23 mouse cellular contexts compared by ENCODE assay signal in genomic region chr7:64882243-64882642, GRCm38 (mm10). TPM values are rescaled to one million over a fixed set of nuclear protein-coding genes. Genes with fewer than 3 reads are reported as not detected.
DNase-seq lines count a peak whose midpoint lies in the region; ATAC-seq and TF ChIP-seq lines count a peak whose summit lies in the region.
"Had no signal": no experiment of that assay in that cellular context is flagged by ENCODE, and none has a peak within 500 bp of the region (broad histone marks: within the 10 kb centered on the region; RNA-seq: fewer than 3 reads in every experiment).

No protein-coding gene starts in this region.

- no peaks in the 10 kb centered on the region for H3K36me3 ChIP-seq in embryonic facial prominence, embryonic 14.5 days (ENCODE audit: control insufficient read depth, insufficient read depth, low read length)
- H3K36me3 ChIP-seq in embryonic facial prominence, embryonic 10.5 days (replicated peaks): no peaks in the 10 kb centered on the region
- no peaks in the 10 kb centered on the region for H3K36me3 ChIP-seq in lung, postnatal 0 days (ENCODE audit: insufficient read depth, low read length)
- no peaks in the 10 kb centered on the region for H3K36me3 ChIP-seq in limb, embryonic 14.5 days (ENCODE audit: control insufficient read depth, insufficient read depth, low read length)
- H3K36me3 ChIP-seq: embryonic facial prominence, embryonic 12.5 days; embryonic facial prominence, embryonic 15.5 days; forebrain, embryonic 10.5 days; forebrain, embryonic 12.5 days had no signal

- no peak overlapping the region for H3K9ac ChIP-seq in embryonic facial prominence, embryonic 14.5 days (ENCODE audit: low read depth, low read length)
- no peak overlapping the region for H3K9ac ChIP-seq in lung, postnatal 0 days (replicated peaks; ENCODE audit: low read depth)
- no peak overlapping the region for H3K9ac ChIP-seq in limb, embryonic 14.5 days (ENCODE audit: low read depth, low read length, severe bottlenecking)
- H3K9ac ChIP-seq: embryonic facial prominence, embryonic 12.5 days; embryonic facial prominence, embryonic 15.5 days; forebrain, embryonic 12.5 days had no signal

- ATAC-seq in embryonic facial prominence, embryonic 14.5 days (ENCODE audit: low read depth): no peak
- no peak for ATAC-seq in lung, postnatal 0 days
- peak; percentile 79 for ATAC-seq in limb, embryonic 14.5 days (ENCODE audit: low FRiP score, low read depth)
- ATAC-seq: forebrain, embryonic 14.5 days; forebrain, embryonic 16.5 days had no signal

- TF ChIP-seq EP300 in lung, postnatal 0 days (IDR thresholded peaks at IDR 0.05): no peak

- TF ChIP-seq CTCF in lung, postnatal 0 days (IDR thresholded peaks at IDR 0.05): no peak
- no peak for TF ChIP-seq CTCF in gastrocnemius, adult 2 months (IDR thresholded peaks at IDR 0.05)

- no peaks in the 10 kb centered on the region for H3K9me3 ChIP-seq in embryonic facial prominence, embryonic 14.5 days (ENCODE audit: control insufficient read depth, low read length)
- no peaks in the 10 kb centered on the region for H3K9me3 ChIP-seq in embryonic facial prominence, embryonic 10.5 days
- no peaks in the 10 kb centered on the region for H3K9me3 ChIP-seq in lung, postnatal 0 days (ENCODE audit: low read length)
- H3K9me3 ChIP-seq in limb, embryonic 14.5 days (ENCODE audit: control insufficient read depth, low read length): no peaks in the 10 kb centered on the region
- H3K9me3 ChIP-seq: embryonic facial prominence, embryonic 12.5 days; embryonic facial prominence, embryonic 15.5 days; forebrain, embryonic 10.5 days; forebrain, embryonic 12.5 days had no signal

- no peak overlapping the region for H3K4me2 ChIP-seq in embryonic facial prominence, embryonic 14.5 days (ENCODE audit: low read depth, low read length)
- H3K4me2 ChIP-seq in lung, postnatal 0 days (replicated peaks; ENCODE audit: low read depth, low read length): no peak overlapping the region
- H3K4me2 ChIP-seq in limb, embryonic 14.5 days (replicated peaks; ENCODE audit: low read depth, low read length, severe bottlenecking): no peak overlapping the region
- H3K4me2 ChIP-seq: embryonic facial prominence, embryonic 12.5 days; embryonic facial prominence, embryonic 15.5 days; forebrain, embryonic 12.5 days had no signal

- TF ChIP-seq POLR2A in limb, embryonic 14.5 days (IDR thresholded peaks at IDR 0.05; ENCODE audit: borderline replicate concordance, extremely low read depth, insufficient read depth, insufficient read length): no peak

- intact Hi-C loops in gastrocnemius, adult 2 months (cut with DNase I): no loop called here

- H3K27me3 ChIP-seq in embryonic facial prominence, embryonic 14.5 days (replicated peaks; ENCODE audit: control insufficient read depth, insufficient read depth, low read length): no peaks in the 10 kb centered on the region
- no peaks in the 10 kb centered on the region for H3K27me3 ChIP-seq in embryonic facial prominence, embryonic 10.5 days (replicated peaks; ENCODE audit: low read depth, poor library complexity, severe bottlenecking)
- no peaks in the 10 kb centered on the region for H3K27me3 ChIP-seq in lung, postnatal 0 days (replicated peaks; ENCODE audit: insufficient read depth, low read length)
- no peaks in the 10 kb centered on the region for H3K27me3 ChIP-seq in limb, embryonic 14.5 days (ENCODE audit: control insufficient read depth, insufficient read depth, low read length)
- H3K27me3 ChIP-seq: embryonic facial prominence, embryonic 12.5 days; embryonic facial prominence, embryonic 15.5 days; forebrain, embryonic 12.5 days had no signal

- WGBS in embryonic facial prominence, embryonic 14.5 days: 40% methylated on average over 6 of the region's 6 CpGs
- 79% methylated on average over 6 of the region's 6 CpGs for WGBS in embryonic facial prominence, embryonic 10.5 days
- 64% methylated on average over 6 of the region's 6 CpGs for WGBS in lung, postnatal 0 days
- WGBS in limb, embryonic 14.5 days: 44% methylated on average over 6 of the region's 6 CpGs

- no peak overlapping the region for H3K27ac ChIP-seq in embryonic facial prominence, embryonic 14.5 days (replicated peaks; ENCODE audit: low read depth, low read length)
- no peak overlapping the region for H3K27ac ChIP-seq in embryonic facial prominence, embryonic 10.5 days (replicated peaks)
- H3K27ac ChIP-seq in lung, postnatal 0 days (ENCODE audit: low read length): no peak overlapping the region
- H3K27ac ChIP-seq in limb, embryonic 14.5 days (replicated peaks; ENCODE audit: low read depth, low read length): 0 out of 2 replicates have a peak overlapping the region, but pooled peaks have one; percentile 26
- H3K27ac ChIP-seq in gastrocnemius, adult 2 months: no peak overlapping the region
- H3K27ac ChIP-seq: embryonic facial prominence, embryonic 12.5 days; embryonic facial prominence, embryonic 15.5 days; forebrain, embryonic 10.5 days; forebrain, embryonic 12.5 days had no signal

- DNase-seq in embryonic facial prominence, embryonic 14.5 days (ENCODE audit: low spot score): peak; percentile 68
- DNase-seq in embryonic facial prominence, embryonic 10.5 days (ENCODE audit: low spot score): no peak
- DNase-seq in lung, postnatal 0 days (ENCODE audit: low spot score): peak; percentile 40
- no peak for DNase-seq in lung, postnatal 36 days
- peak; percentile 20 for DNase-seq in limb, embryonic 14.5 days (ENCODE audit: low spot score)
- DNase-seq in gastrocnemius, postnatal 10 days: no peak
- DNase-seq in gastrocnemius, adult 2 months: no peak
- DNase-seq: adrenal gland, adult 2 months; adrenal gland, postnatal 10 days; adrenal gland, postnatal 25 days; cerebellum, adult 11 months; cerebellum, adult 18-20 months; cerebellum, adult 8-10 months; cerebellum, adult 9-11 months; cerebellum, postnatal 14 days; cerebellum, postnatal 36 days had no signal

- H3K4me3 ChIP-seq in embryonic facial prominence, embryonic 14.5 days (ENCODE audit: low read depth, low read length): no peak overlapping the region
- no peak overlapping the region for H3K4me3 ChIP-seq in embryonic facial prominence, embryonic 10.5 days
- H3K4me3 ChIP-seq in lung, postnatal 0 days (ENCODE audit: low read depth, low read length): no peak overlapping the region
- no peak overlapping the region for H3K4me3 ChIP-seq in limb, embryonic 14.5 days (replicated peaks; ENCODE audit: low read length)
- no peak overlapping the region for H3K4me3 ChIP-seq in gastrocnemius, adult 2 months
- H3K4me3 ChIP-seq: embryonic facial prominence, embryonic 12.5 days; embryonic facial prominence, embryonic 15.5 days; erythroblast, embryonic 14.5 days; forebrain, embryonic 10.5 days; forebrain, embryonic 12.5 days had no signal

- no peaks in the 10 kb centered on the region for H3K4me1 ChIP-seq in embryonic facial prominence, embryonic 14.5 days (ENCODE audit: control insufficient read depth, insufficient read depth, low read length)
- no peaks in the 10 kb centered on the region for H3K4me1 ChIP-seq in embryonic facial prominence, embryonic 10.5 days
- no peaks in the 10 kb centered on the region for H3K4me1 ChIP-seq in lung, postnatal 0 days (ENCODE audit: insufficient read depth, low read depth, low read length)
- H3K4me1 ChIP-seq in limb, embryonic 14.5 days (ENCODE audit: control insufficient read depth, insufficient read depth, low read length): peaks cover 3% of the 10 kb centered on the region; the same call in 1 of the 2 replicates
- H3K4me1 ChIP-seq: embryonic facial prominence, embryonic 12.5 days; forebrain, embryonic 10.5 days had no signal

RNA-seq across cellular contexts. Expression of gene Nsmce3, which starts 9.4 kb away (rescaled TPM):
- polyA plus RNA-seq in embryonic facial prominence, embryonic 14.5 days (2014; fragmentation: Nextera tagmentation; extraction: Ambion mirVana): 11.4 and 12.0 TPM in 2 replicates
- 10.4 and 11.2 TPM in 2 replicates for polyA plus RNA-seq in embryonic facial prominence, embryonic 10.5 days (2016; fragmentation: Nextera tagmentation; extraction: Ambion mirVana)
- polyA plus RNA-seq in lung, postnatal 0 days (2015; fragmentation: Nextera tagmentation; extraction: Ambion mirVana): 9.4 and 9.9 TPM in 2 replicates
- 7.1 and 8.0 TPM in 2 replicates for polyA plus RNA-seq in limb, embryonic 14.5 days (2012; rRNA removed)
- polyA plus RNA-seq in limb, embryonic 14.5 days (2014; fragmentation: Nextera tagmentation; extraction: Ambion mirVana): 11.3 and 12.4 TPM in 2 replicates
- 1 to 10 TPM; 3.8 to 4.4 TPM for total RNA-seq in gastrocnemius, postnatal 10 days (2021)
- total RNA-seq in gastrocnemius, adult 2 months (2021): 1 to 10 TPM; 2.2 to 2.7 TPM

Comparison
In these comparisons a context has a peak if more than half of its experiments do, and no peak if none do; other contexts are left out.
1. DNase-seq: peak in embryonic facial prominence, embryonic 14.5 days (single experiment), lung, postnatal 0 days (single experiment) and limb, embryonic 14.5 days (single experiment); none in embryonic facial prominence, embryonic 10.5 days (single experiment), lung, postnatal 36 days (single experiment), gastrocnemius, postnatal 10 days (single experiment) and gastrocnemius, adult 2 months (single experiment).